ENCODE assay signal across 32 mouse cellular contexts in the genomic region with DNA sequence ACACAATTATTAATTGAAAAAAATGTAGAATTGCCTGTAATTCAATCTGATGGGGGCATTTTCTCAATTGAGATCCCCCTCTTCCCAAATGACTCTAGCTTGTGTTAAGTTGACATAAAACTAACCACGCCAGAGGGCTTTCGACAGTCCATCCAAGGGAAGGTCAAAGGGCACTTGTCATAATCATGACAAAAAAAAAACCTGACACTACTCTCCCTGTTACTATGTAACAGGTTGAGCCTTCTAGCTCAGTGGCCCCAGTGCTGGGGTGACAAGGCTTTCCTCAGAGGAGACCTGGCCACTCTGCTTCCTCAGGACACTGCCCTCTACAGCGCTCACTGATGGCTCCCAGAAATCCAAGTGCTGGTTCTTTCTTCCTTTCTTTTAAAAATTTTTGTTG. TPM values are rescaled to one million over a fixed set of nuclear protein-coding genes. Genes with fewer than 3 reads are reported as not detected.
DNase-seq lines count a peak whose midpoint lies in the region; ATAC-seq and TF ChIP-seq lines count a peak whose summit lies in the region.
"Had no signal": no experiment of that assay in that cellular context is flagged by ENCODE, and none has a peak within 500 bp of the region (broad histone marks: within the 10 kb centered on the region; RNA-seq: fewer than 3 reads in every experiment).

No protein-coding gene starts in this region.

- intact Hi-C loops in left cerebral cortex, postnatal 14 days (cut with DNase I) = no loop called here

- WGBS in liver, adult 2 months = 49% methylated on average over 3 of the region's 3 CpGs
- WGBS in liver, embryonic 12.5 days (ENCODE audit: insufficient replicate concordance) = 77% methylated on average over 3 of the region's 3 CpGs
- 83% methylated on average over 3 of the region's 3 CpGs for WGBS in stomach, embryonic 15.5 days
- WGBS in stomach, postnatal 0 days = 87% methylated on average over 3 of the region's 3 CpGs

- no peak overlapping the region for H3K9ac ChIP-seq in liver, adult 2 months (ENCODE audit: low read depth, low read length)
- H3K9ac ChIP-seq in liver, embryonic 12.5 days = no peak overlapping the region
- H3K9ac ChIP-seq in stomach, embryonic 15.5 days = no peak overlapping the region
- H3K9ac ChIP-seq in stomach, postnatal 0 days (ENCODE audit: low read length) = no peak overlapping the region
- H3K9ac ChIP-seq: embryonic facial prominence, embryonic 13.5 days; embryonic facial prominence, embryonic 15.5 days; forebrain, embryonic 12.5 days had no signal

- H3K27ac ChIP-seq in liver, adult 2 months (replicated peaks; ENCODE audit: insufficient read depth, low read depth, low read length) = no peak overlapping the region
- H3K27ac ChIP-seq in liver, embryonic 12.5 days = no peak overlapping the region
- peak overlapping the region; percentile 11; the same call in 1 of the 2 replicates for H3K27ac ChIP-seq in stomach, embryonic 15.5 days
- no peak overlapping the region for H3K27ac ChIP-seq in stomach, postnatal 0 days (replicated peaks)
- H3K27ac ChIP-seq: embryonic facial prominence, embryonic 13.5 days; embryonic facial prominence, embryonic 15.5 days; forebrain, embryonic 10.5 days; forebrain, embryonic 12.5 days had no signal

- peak; percentile 90 for DNase-seq in liver, adult 2 months (ENCODE audit: extremely low read depth, low read depth, low spot score)
- no peak for DNase-seq in stomach, postnatal 0 days (ENCODE audit: low spot score)
- DNase-seq in left cerebral cortex, postnatal 14 days (ENCODE audit: low spot score in 2 of 2) = no peak
- DNase-seq: adrenal gland, adult 8-10 months; adrenal gland, postnatal 14 days; adrenal gland, postnatal 36 days; B cell, adult 2 months; cerebellum, adult 11 months; cerebellum, adult 18-20 months; cerebellum, adult 8-10 months; cerebellum, adult 9-11 months; cerebellum, postnatal 14 days; cerebellum, postnatal 36 days; embryo, embryonic 11 days had no signal

- peaks cover 3% of the 10 kb centered on the region; the same call in 1 of the 2 replicates for H3K4me1 ChIP-seq in liver, adult 2 months (ENCODE audit: control insufficient read depth, insufficient read depth, low read length)
- peaks cover 17% of the 10 kb centered on the region for H3K4me1 ChIP-seq in liver, embryonic 12.5 days
- H3K4me1 ChIP-seq in stomach, embryonic 15.5 days = no peaks in the 10 kb centered on the region; the same call in 1 of the 2 replicates
- H3K4me1 ChIP-seq in stomach, postnatal 0 days (replicated peaks; ENCODE audit: control insufficient read depth, insufficient read depth) = no peaks in the 10 kb centered on the region
- H3K4me1 ChIP-seq: embryonic facial prominence, embryonic 13.5 days; embryonic facial prominence, embryonic 15.5 days; forebrain, embryonic 10.5 days; forebrain, embryonic 12.5 days had no signal

- H3K9me3 ChIP-seq in liver, embryonic 12.5 days (replicated peaks) = no peaks in the 10 kb centered on the region
- H3K9me3 ChIP-seq in stomach, embryonic 15.5 days = no peaks in the 10 kb centered on the region
- H3K9me3 ChIP-seq in stomach, postnatal 0 days (ENCODE audit: control insufficient read depth, low read length) = no peaks in the 10 kb centered on the region
- H3K9me3 ChIP-seq: embryonic facial prominence, embryonic 13.5 days; embryonic facial prominence, embryonic 15.5 days; forebrain, embryonic 10.5 days; forebrain, embryonic 12.5 days; G1E had no signal

- TF ChIP-seq EP300 in stomach, postnatal 0 days (optimal IDR thresholded peaks at IDR 0.05) = no peak

- no peaks in the 10 kb centered on the region for H3K36me3 ChIP-seq in liver, adult 2 months (ENCODE audit: control insufficient read depth, insufficient read depth, low read length)
- no peaks in the 10 kb centered on the region for H3K36me3 ChIP-seq in liver, embryonic 12.5 days
- no peaks in the 10 kb centered on the region for H3K36me3 ChIP-seq in stomach, embryonic 15.5 days
- H3K36me3 ChIP-seq in stomach, postnatal 0 days (ENCODE audit: control insufficient read depth, insufficient read depth, low read length) = no peaks in the 10 kb centered on the region
- H3K36me3 ChIP-seq: embryonic facial prominence, embryonic 13.5 days; embryonic facial prominence, embryonic 15.5 days; forebrain, embryonic 10.5 days; forebrain, embryonic 12.5 days; G1E had no signal

- no peak for ATAC-seq in liver, embryonic 12.5 days
- ATAC-seq in stomach, embryonic 15.5 days (ENCODE audit: insufficient read depth, low FRiP score, low read depth) = no peak
- ATAC-seq in stomach, postnatal 0 days (ENCODE audit: low FRiP score, low TSS enrichment) = no peak
- ATAC-seq: activated CD4-positive, CD25-positive, alpha-beta regulatory T cell, adult 4 months; CD4-positive, CD25-positive, alpha-beta regulatory T cell, adult 4 months; forebrain, embryonic 14.5 days; forebrain, embryonic 16.5 days; Patski had no signal

- TF ChIP-seq POLR2A in liver, adult 2 months (IDR thresholded peaks at IDR 0.05; ENCODE audit: extremely low read depth, insufficient read depth, low read length) = no peak

- no peaks in the 10 kb centered on the region for H3K79me2 ChIP-seq in liver, adult 2 months (ENCODE audit: control insufficient read depth, insufficient read depth, low read length)

- TF ChIP-seq CTCF in liver, adult 2 months (IDR thresholded peaks at IDR 0.05; ENCODE audit: low read depth, low read length) = no peak
- TF ChIP-seq CTCF in stomach, postnatal 0 days (IDR thresholded peaks at IDR 0.05; ENCODE audit: low read depth) = no peak

- H3K27me3 ChIP-seq in liver, adult 2 months (ENCODE audit: control insufficient read depth, insufficient read depth, low read length) = no peaks in the 10 kb centered on the region
- peaks cover 4% of the 10 kb centered on the region; the same call in 1 of the 2 replicates for H3K27me3 ChIP-seq in liver, embryonic 12.5 days (replicated peaks)
- no peaks in the 10 kb centered on the region for H3K27me3 ChIP-seq in stomach, embryonic 15.5 days (replicated peaks)
- H3K27me3 ChIP-seq in stomach, postnatal 0 days (ENCODE audit: control insufficient read depth, insufficient read depth, low read length) = no peaks in the 10 kb centered on the region
- H3K27me3 ChIP-seq: CH12.LX; embryonic facial prominence, embryonic 13.5 days; embryonic facial prominence, embryonic 15.5 days; forebrain, embryonic 12.5 days had no signal

- H3K4me2 ChIP-seq in liver, embryonic 12.5 days = no peak overlapping the region
- no peak overlapping the region for H3K4me2 ChIP-seq in stomach, embryonic 15.5 days
- no peak overlapping the region for H3K4me2 ChIP-seq in stomach, postnatal 0 days (replicated peaks; ENCODE audit: low read depth)
- H3K4me2 ChIP-seq: embryonic facial prominence, embryonic 13.5 days; embryonic facial prominence, embryonic 15.5 days; forebrain, embryonic 12.5 days had no signal

- no peak overlapping the region for H3K4me3 ChIP-seq in liver, adult 2 months (ENCODE audit: insufficient read depth, low read depth, low read length)
- no peak overlapping the region for H3K4me3 ChIP-seq in liver, embryonic 12.5 days
- no peak overlapping the region for H3K4me3 ChIP-seq in stomach, embryonic 15.5 days (replicated peaks)
- H3K4me3 ChIP-seq in stomach, postnatal 0 days (ENCODE audit: low read depth, low read length) = no peak overlapping the region
- H3K4me3 ChIP-seq: embryonic facial prominence, embryonic 13.5 days; embryonic facial prominence, embryonic 15.5 days; erythroblast, embryonic 14.5 days; forebrain, embryonic 10.5 days; forebrain, embryonic 12.5 days had no signal

RNA-seq across cellular contexts. Expression of a gene that starts 0.7 kb away (rescaled TPM):
- total RNA-seq in liver, adult 2 months (2014; rRNA removed) = 0.09 and 0.13 TPM in 2 replicates
- polyA plus RNA-seq in liver, adult 2 months (2012; rRNA removed) = 0.04 TPM in 1 of 2 replicates, not detected in the other
- polyA plus RNA-seq in liver, embryonic 12.5 days (2016; fragmentation: Nextera tagmentation; extraction: Ambion mirVana) = 0.21 and 0.53 TPM in 2 replicates
- 14.9 and 26.5 TPM in 2 replicates for polyA plus RNA-seq in stomach, embryonic 15.5 days (2015; fragmentation: Nextera tagmentation; extraction: Ambion mirVana)
- polyA plus RNA-seq in stomach, postnatal 0 days (2015; fragmentation: Nextera tagmentation; extraction: Ambion mirVana) = 1.7 TPM in 2 replicates
- total RNA-seq in left cerebral cortex, postnatal 14 days (2021) = under 1 TPM in 1 of 2 experiments, not detected in 1; 0.17 TPM
- polyA plus RNA-seq: embryonic facial prominence, embryonic 11.5 days; embryonic facial prominence, embryonic 13.5 days; embryonic facial prominence, embryonic 15.5 days; erythroblast, embryonic 14.5 days; forebrain, embryonic 10.5 days; forebrain, embryonic 12.5 days; forebrain, embryonic 16.5 days; Patski had no signal

RNA-seq across cellular contexts. Expression of a gene that starts 31.7 kb away (rescaled TPM):
- not detected in 2 replicates for total RNA-seq in liver, adult 2 months (2014; rRNA removed)
- not detected in 2 replicates for polyA plus RNA-seq in liver, adult 2 months (2012; rRNA removed)
- not detected in 2 replicates for polyA plus RNA-seq in liver, embryonic 12.5 days (2016; fragmentation: Nextera tagmentation; extraction: Ambion mirVana)
- polyA plus RNA-seq in stomach, embryonic 15.5 days (2015; fragmentation: Nextera tagmentation; extraction: Ambion mirVana) = 0.31 and 0.41 TPM in 2 replicates
- polyA plus RNA-seq in stomach, postnatal 0 days (2015; fragmentation: Nextera tagmentation; extraction: Ambion mirVana) = 0.22 and 0.30 TPM in 2 replicates
- under 1 TPM in 1 of 2 experiments, not detected in 1; 0.21 TPM for total RNA-seq in left cerebral cortex, postnatal 14 days (2021)
- total RNA-seq: CH12.LX; common myeloid progenitor, adult 5-6 weeks; G1E had no signal
- polyA plus RNA-seq: activated CD4-positive, CD25-positive, alpha-beta regulatory T cell, adult 4 months; brain, embryonic 14.5 days; CD4-positive, CD25-positive, alpha-beta regulatory T cell, adult 4 months; embryonic facial prominence, embryonic 11.5 days; embryonic facial prominence, embryonic 13.5 days; embryonic facial prominence, embryonic 15.5 days; erythroblast, embryonic 14.5 days; forebrain, embryonic 10.5 days; forebrain, embryonic 12.5 days; forebrain, embryonic 14.5 days; forebrain, embryonic 16.5 days; G1E; Patski had no signal

RNA-seq across cellular contexts. Expression of a gene that starts 36.6 kb away (rescaled TPM):
- not detected in 2 replicates for total RNA-seq in liver, adult 2 months (2014; rRNA removed)
- polyA plus RNA-seq in liver, adult 2 months (2012; rRNA removed) = not detected in 2 replicates
- not detected in 2 replicates for polyA plus RNA-seq in liver, embryonic 12.5 days (2016; fragmentation: Nextera tagmentation; extraction: Ambion mirVana)
- 96.1 and 227 TPM in 2 replicates for polyA plus RNA-seq in stomach, embryonic 15.5 days (2015; fragmentation: Nextera tagmentation; extraction: Ambion mirVana)
- 12,744 and 13,054 TPM in 2 replicates for polyA plus RNA-seq in stomach, postnatal 0 days (2015; fragmentation: Nextera tagmentation; extraction: Ambion mirVana)
- total RNA-seq in left cerebral cortex, postnatal 14 days (2021) = not detected
- total RNA-seq: adrenal gland, adult 8-10 months; CH12.LX; common myeloid progenitor, adult 5-6 weeks; G1E had no signal
- polyA plus RNA-seq: activated CD4-positive, CD25-positive, alpha-beta regulatory T cell, adult 4 months; CD4-positive, CD25-positive, alpha-beta regulatory T cell, adult 4 months; embryonic facial prominence, embryonic 11.5 days; erythroblast, embryonic 14.5 days; forebrain, embryonic 10.5 days; forebrain, embryonic 12.5 days; forebrain, embryonic 14.5 days; forebrain, embryonic 16.5 days; G1E; Patski had no signal

RNA-seq across cellular contexts. Expression of a gene that starts 37.1 kb away (rescaled TPM):
- not detected in 2 replicates for total RNA-seq in liver, adult 2 months (2014; rRNA removed)
- polyA plus RNA-seq in liver, adult 2 months (2012; rRNA removed) = 0.05 and 0.21 TPM in 2 replicates
- not detected in 2 replicates for polyA plus RNA-seq in liver, embryonic 12.5 days (2016; fragmentation: Nextera tagmentation; extraction: Ambion mirVana)
- polyA plus RNA-seq in stomach, embryonic 15.5 days (2015; fragmentation: Nextera tagmentation; extraction: Ambion mirVana) = 0.26 and 0.30 TPM in 2 replicates
- 0.04 and 0.06 TPM in 2 replicates for polyA plus RNA-seq in stomach, postnatal 0 days (2015; fragmentation: Nextera tagmentation; extraction: Ambion mirVana)
- not detected for total RNA-seq in left cerebral cortex, postnatal 14 days (2021)
- total RNA-seq: adrenal gland, adult 18-20 months; adrenal gland, adult 8-10 months; adrenal gland, postnatal 14 days; adrenal gland, postnatal 36 days; common myeloid progenitor, adult 5-6 weeks had no signal
- polyA plus RNA-seq: brain, embryonic 14.5 days; embryonic facial prominence, embryonic 11.5 days; embryonic facial prominence, embryonic 13.5 days; embryonic facial prominence, embryonic 15.5 days; erythroblast, embryonic 14.5 days; forebrain, embryonic 10.5 days; forebrain, embryonic 12.5 days; forebrain, embryonic 14.5 days; forebrain, embryonic 16.5 days; G1E; Patski had no signal

RNA-seq across cellular contexts. Expression of a gene that starts 55.8 kb away (rescaled TPM):
- 0.74 and 1.8 TPM in 2 replicates for total RNA-seq in liver, adult 2 months (2014; rRNA removed)
- polyA plus RNA-seq in liver, adult 2 months (2012; rRNA removed) = 1.4 and 3.7 TPM in 2 replicates
- polyA plus RNA-seq in liver, embryonic 12.5 days (2016; fragmentation: Nextera tagmentation; extraction: Ambion mirVana) = 0.21 and 0.38 TPM in 2 replicates
- 0.15 and 0.22 TPM in 2 replicates for polyA plus RNA-seq in stomach, embryonic 15.5 days (2015; fragmentation: Nextera tagmentation; extraction: Ambion mirVana)
- polyA plus RNA-seq in stomach, postnatal 0 days (2015; fragmentation: Nextera tagmentation; extraction: Ambion mirVana) = 0.05 and 0.07 TPM in 2 replicates
- not detected for total RNA-seq in left cerebral cortex, postnatal 14 days (2021)
- polyA plus RNA-seq: embryonic facial prominence, embryonic 11.5 days; embryonic facial prominence, embryonic 13.5 days; erythroblast, embryonic 14.5 days; forebrain, embryonic 10.5 days; forebrain, embryonic 12.5 days; forebrain, embryonic 14.5 days; G1E; Patski had no signal

Comparison
In these comparisons a context has a peak if more than half of its experiments do, and no peak if none do; other contexts are left out.
1. RNA of a gene that starts 36.6 kb away (polyA plus RNA-seq): 12,744 to 13,054 TPM in stomach, postnatal 0 days and 96.1 to 227 TPM in stomach, embryonic 15.5 days; not detected in liver, adult 2 months and not detected in liver, embryonic 12.5 days; every median in the first group is over 10 times any median in the second.